ENCODE assay signal across 8 mouse cellular contexts in genomic region chr8:70696019-70696885, GRCm38 (mm10). TPM values are rescaled to one million over a fixed set of nuclear protein-coding genes. Genes with fewer than 3 reads are reported as not detected.
A peak's percentile ranks its signal among the peaks of the same experiment; 100 is the strongest.
DNase-seq lines count a peak whose midpoint lies in the region; ATAC-seq and TF ChIP-seq lines count a peak whose summit lies in the region.

No protein-coding gene starts in this region.

- H3K36me3 ChIP-seq in CH12.LX (replicated peaks in 1 of 2; ENCODE audit: control insufficient read depth in 1 of 2, insufficient read depth in 1 of 2, low read length in 1 of 2), result peaks cover 0 to 7% of the 10 kb centered on the region in 2 experiments
- no peaks in the 10 kb centered on the region for H3K36me3 ChIP-seq in limb, embryonic 11.5 days (ENCODE audit: control insufficient read depth, insufficient read depth, low read length)
- no peaks in the 10 kb centered on the region for H3K36me3 ChIP-seq in midbrain, embryonic 14.5 days (ENCODE audit: control insufficient read depth, insufficient read depth, low read length)
- H3K36me3 ChIP-seq in stomach, embryonic 15.5 days, result no peaks in the 10 kb centered on the region

- no peaks in the 10 kb centered on the region for H3K27me3 ChIP-seq in CH12.LX (replicated peaks)
- H3K27me3 ChIP-seq in limb, embryonic 11.5 days (ENCODE audit: control insufficient read depth, insufficient read depth, low read length), result no peaks in the 10 kb centered on the region
- H3K27me3 ChIP-seq in midbrain, embryonic 14.5 days (ENCODE audit: control insufficient read depth, insufficient read depth, low read length), result no peaks in the 10 kb centered on the region
- no peaks in the 10 kb centered on the region for H3K27me3 ChIP-seq in stomach, embryonic 15.5 days (replicated peaks)

- dilution Hi-C loops in CH12.LX (cut with MboI; ENCODE audit: extremely low pct_ligation_motif_present, extremely low pct_unique_long_range_greater_than_20kb, low sequenced_read_pairs), result no loop called here

- TF ChIP-seq CTCF in CH12.LX (conservative IDR thresholded peaks at IDR 0.05 in 1 of 2, IDR thresholded peaks at IDR 0.05 in 1 of 2; ENCODE audit: low read depth in 2 of 2, low read length in 2 of 2), result no peak

- H3K9ac ChIP-seq in CH12.LX (ENCODE audit: insufficient read depth, low read depth), result peak overlapping the region; percentile 83
- H3K9ac ChIP-seq in limb, embryonic 11.5 days (ENCODE audit: low read length), result peak overlapping the region; percentile 52
- 0 out of 2 replicates have a peak overlapping the region, but pooled peaks have one; percentile 43 for H3K9ac ChIP-seq in midbrain, embryonic 14.5 days (replicated peaks; ENCODE audit: low read length)
- H3K9ac ChIP-seq in stomach, embryonic 15.5 days, result no peak overlapping the region; the same call in 1 of the 2 replicates

- peak overlapping the region; percentile 79 for H3K4me2 ChIP-seq in CH12.LX (ENCODE audit: insufficient read depth, low read depth, poor library complexity, severe bottlenecking)
- peak overlapping the region; percentile 45 for H3K4me2 ChIP-seq in limb, embryonic 11.5 days (ENCODE audit: low read depth, severe bottlenecking)
- peak overlapping the region; percentile 53 for H3K4me2 ChIP-seq in midbrain, embryonic 14.5 days (ENCODE audit: low read length)
- peak overlapping the region; percentile 57 for H3K4me2 ChIP-seq in stomach, embryonic 15.5 days

- in situ Hi-C loops in CH12.LX (cut with MboI; ENCODE audit: low pct_ligation_motif_present, low pct_unique_long_range_greater_than_20kb, low sequenced_read_pairs), result no loop called here

- peak overlapping the region in 2 of 3 experiments; percentile 27 to 43 for H3K4me3 ChIP-seq in CH12.LX (replicated peaks in 1 of 3; ENCODE audit: low read depth in 2 of 3, low read length in 2 of 3, poor library complexity in 1 of 3)
- H3K4me3 ChIP-seq in limb, embryonic 11.5 days (ENCODE audit: low read depth, low read length), result no peak overlapping the region; the same call in 1 of the 2 replicates
- H3K4me3 ChIP-seq in midbrain, embryonic 14.5 days (replicated peaks; ENCODE audit: low read depth, low read length), result 0 out of 2 replicates have a peak overlapping the region, but pooled peaks have one; percentile 19
- H3K4me3 ChIP-seq in stomach, embryonic 15.5 days (replicated peaks), result peak overlapping the region; percentile 16

- ATAC-seq in erythroblast, adult 5-6 weeks (replicated peaks; ENCODE audit: low FRiP score, poor library complexity, severe bottlenecking), result peak; percentile 39
- peak; percentile 6; the same call in 1 of the 2 replicates for ATAC-seq in limb, embryonic 11.5 days (ENCODE audit: insufficient number of reproducible peaks, low FRiP score, low TSS enrichment, low read depth)
- ATAC-seq in midbrain, embryonic 14.5 days (ENCODE audit: low FRiP score, low TSS enrichment), result no peak
- ATAC-seq in stomach, embryonic 15.5 days (ENCODE audit: insufficient read depth, low FRiP score, low read depth), result peak; percentile 15; the same call in 1 of the 2 replicates

- 6% methylated on average over 31 of the region's 31 CpGs for WGBS in limb, embryonic 11.5 days
- WGBS in midbrain, embryonic 14.5 days, result 6% methylated on average over 31 of the region's 31 CpGs
- 3% methylated on average over 31 of the region's 31 CpGs for WGBS in stomach, embryonic 15.5 days

- peak; percentile 27; the same call in 1 of the 2 replicates for TF ChIP-seq POLR2A in CH12.LX (IDR thresholded peaks at IDR 0.05; ENCODE audit: low read depth, low read length)

- no peaks in the 10 kb centered on the region for H3K9me3 ChIP-seq in CH12.LX (replicated peaks; ENCODE audit: low read length)
- H3K9me3 ChIP-seq in limb, embryonic 11.5 days (ENCODE audit: control insufficient read depth, low read length), result no peaks in the 10 kb centered on the region
- no peaks in the 10 kb centered on the region for H3K9me3 ChIP-seq in midbrain, embryonic 14.5 days (ENCODE audit: control insufficient read depth, low read length)
- no peaks in the 10 kb centered on the region for H3K9me3 ChIP-seq in stomach, embryonic 15.5 days

- intact Hi-C loops in heart, postnatal 25 days (cut with DNase I), result no loop called here

- H3K27ac ChIP-seq in CH12.LX (ENCODE audit: insufficient read depth, low read depth), result peak overlapping the region; percentile 99
- peak overlapping the region; percentile 82 for H3K27ac ChIP-seq in limb, embryonic 11.5 days (replicated peaks; ENCODE audit: low read depth, low read length)
- H3K27ac ChIP-seq in midbrain, embryonic 14.5 days (replicated peaks; ENCODE audit: low read depth, low read length), result peak overlapping the region; percentile 49
- H3K27ac ChIP-seq in stomach, embryonic 15.5 days, result peak overlapping the region; percentile 96

- peak; percentile 88 for DNase-seq in CH12.LX (ENCODE audit: extremely low read depth)
- peak; percentile 88 for DNase-seq in adrenal gland, postnatal 25 days
- peak; percentile 45 for DNase-seq in heart, postnatal 25 days (ENCODE audit: low spot score)
- DNase-seq in limb, embryonic 11.5 days (ENCODE audit: low spot score), result peak; percentile 82
- peak; percentile 86 for DNase-seq in midbrain, embryonic 14.5 days
- DNase-seq in frontal cortex, postnatal 14 days (ENCODE audit: low spot score in 2 of 2), result no peak

- H3K4me1 ChIP-seq in CH12.LX (ENCODE audit: control insufficient read depth in 1 of 2, insufficient read depth in 2 of 2), result peaks cover 18 to 56% of the 10 kb centered on the region in 2 experiments
- peaks cover 49% of the 10 kb centered on the region for H3K4me1 ChIP-seq in limb, embryonic 11.5 days (ENCODE audit: control insufficient read depth, insufficient read depth, low read length)
- H3K4me1 ChIP-seq in midbrain, embryonic 14.5 days (ENCODE audit: control insufficient read depth, insufficient read depth, low read length), result peaks cover 35% of the 10 kb centered on the region
- peaks cover 50% of the 10 kb centered on the region for H3K4me1 ChIP-seq in stomach, embryonic 15.5 days

- TF ChIP-seq EP300 in CH12.LX (IDR thresholded peaks at IDR 0.05; ENCODE audit: low read length), result no peak

- no peak for TF ChIP-seq RAD21 in CH12.LX (IDR thresholded peaks at IDR 0.05; ENCODE audit: low read depth, low read length)

- H3K79me2 ChIP-seq in CH12.LX (replicated peaks; ENCODE audit: control insufficient read depth, extremely low read depth, insufficient read depth, poor library complexity, severe bottlenecking), result peaks cover 17% of the 10 kb centered on the region

RNA-seq across cellular contexts. Expression of gene Jund, which starts 2.5 kb away (rescaled TPM):
- total RNA-seq in CH12.LX (2012; rRNA removed) (279 and 287 TPM in 2 replicates), CH12.LX (2014; rRNA removed) (147 and 191 TPM in 2 replicates)
- polyA plus RNA-seq in CH12.LX (2012; ENCODE audit: insufficient read length, low read depth), result 255 and 283 TPM in 2 replicates
- total RNA-seq in adrenal gland, postnatal 25 days (2021), result 191 and 217 TPM in 2 replicates
- total RNA-seq in erythroblast, adult 5-6 weeks (2015; ENCODE audit: low replicate concordance), result 29.2 and 53.9 TPM in 2 replicates
- total RNA-seq in erythroblast, adult 5-6 weeks (2017; ENCODE audit: low replicate concordance), result 52.2 and 61.9 TPM in 2 replicates
- total RNA-seq in heart, postnatal 25 days (2021), result 100 to 1,000 TPM; 136 to 141 TPM
- 104 and 109 TPM in 2 replicates for polyA plus RNA-seq in limb, embryonic 11.5 days (2014; fragmentation: Nextera tagmentation; extraction: Ambion mirVana)
- 104 and 119 TPM in 2 replicates for polyA plus RNA-seq in midbrain, embryonic 14.5 days (2014; fragmentation: Nextera tagmentation; extraction: Ambion mirVana)
- polyA plus RNA-seq in stomach, embryonic 15.5 days (2015; fragmentation: Nextera tagmentation; extraction: Ambion mirVana), result 84.4 and 84.6 TPM in 2 replicates

RNA-seq across cellular contexts. Expression of gene Iqcn, which starts 7.0 kb away (rescaled TPM):
- not detected in 2 replicates for total RNA-seq in CH12.LX (2012; rRNA removed)
- total RNA-seq in CH12.LX (2014; rRNA removed), result not detected in 2 replicates
- 0.07 TPM in 1 of 2 replicates, not detected in the other for polyA plus RNA-seq in CH12.LX (2012; ENCODE audit: insufficient read length, low read depth)
- 0.15 and 0.19 TPM in 2 replicates for total RNA-seq in adrenal gland, postnatal 25 days (2021)
- total RNA-seq in erythroblast, adult 5-6 weeks (2015; ENCODE audit: low replicate concordance), result not detected in 2 replicates
- not detected in 2 replicates for total RNA-seq in erythroblast, adult 5-6 weeks (2017; ENCODE audit: low replicate concordance)
- not detected for total RNA-seq in heart, postnatal 25 days (2021)
- not detected in 2 replicates for polyA plus RNA-seq in limb, embryonic 11.5 days (2014; fragmentation: Nextera tagmentation; extraction: Ambion mirVana)
- polyA plus RNA-seq in midbrain, embryonic 14.5 days (2014; fragmentation: Nextera tagmentation; extraction: Ambion mirVana), result 0.05 TPM in 2 replicates
- 0.04 TPM in 1 of 2 replicates, not detected in the other for polyA plus RNA-seq in stomach, embryonic 15.5 days (2015; fragmentation: Nextera tagmentation; extraction: Ambion mirVana)

RNA-seq across cellular contexts. Expression of gene Gm3336, which starts 22.1 kb away (rescaled TPM):
- 0.25 and 0.34 TPM in 2 replicates for total RNA-seq in CH12.LX (2012; rRNA removed)
- 0.31 TPM in 1 of 2 replicates, not detected in the other for total RNA-seq in CH12.LX (2014; rRNA removed)
- 0.49 and 0.89 TPM in 2 replicates for polyA plus RNA-seq in CH12.LX (2012; ENCODE audit: insufficient read length, low read depth)
- not detected in 2 replicates for total RNA-seq in adrenal gland, postnatal 25 days (2021)
- total RNA-seq in erythroblast, adult 5-6 weeks (2015; ENCODE audit: low replicate concordance), result not detected in 2 replicates
- not detected in 2 replicates for total RNA-seq in erythroblast, adult 5-6 weeks (2017; ENCODE audit: low replicate concordance)
- total RNA-seq in heart, postnatal 25 days (2021), result not detected
- not detected in 2 replicates for polyA plus RNA-seq in limb, embryonic 11.5 days (2014; fragmentation: Nextera tagmentation; extraction: Ambion mirVana)
- not detected in 2 replicates for polyA plus RNA-seq in midbrain, embryonic 14.5 days (2014; fragmentation: Nextera tagmentation; extraction: Ambion mirVana)
- polyA plus RNA-seq in stomach, embryonic 15.5 days (2015; fragmentation: Nextera tagmentation; extraction: Ambion mirVana), result 1.1 and 1.9 TPM in 2 replicates

RNA-seq across cellular contexts. Expression of gene Lsm4, which starts 23.2 kb away (rescaled TPM):
- total RNA-seq in CH12.LX (2012; rRNA removed) (135 and 168 TPM in 2 replicates), CH12.LX (2014; rRNA removed) (134 and 143 TPM in 2 replicates)
- 240 and 256 TPM in 2 replicates for polyA plus RNA-seq in CH12.LX (2012; ENCODE audit: insufficient read length, low read depth)
- 66.1 and 86.8 TPM in 2 replicates for total RNA-seq in adrenal gland, postnatal 25 days (2021)
- 41.1 and 51.6 TPM in 2 replicates for total RNA-seq in erythroblast, adult 5-6 weeks (2015; ENCODE audit: low replicate concordance)
- 20.9 and 26.2 TPM in 2 replicates for total RNA-seq in erythroblast, adult 5-6 weeks (2017; ENCODE audit: low replicate concordance)
- 10 to 100 TPM; 60.6 to 62.9 TPM for total RNA-seq in heart, postnatal 25 days (2021)
- polyA plus RNA-seq in limb, embryonic 11.5 days (2014; fragmentation: Nextera tagmentation; extraction: Ambion mirVana), result 356 and 388 TPM in 2 replicates
- 175 and 201 TPM in 2 replicates for polyA plus RNA-seq in midbrain, embryonic 14.5 days (2014; fragmentation: Nextera tagmentation; extraction: Ambion mirVana)
- polyA plus RNA-seq in stomach, embryonic 15.5 days (2015; fragmentation: Nextera tagmentation; extraction: Ambion mirVana), result 271 and 297 TPM in 2 replicates

RNA-seq across cellular contexts. Expression of gene Pde4c, which starts 27.3 kb away (rescaled TPM):
- total RNA-seq in CH12.LX (2012; rRNA removed), result 3.8 and 4.7 TPM in 2 replicates
- total RNA-seq in CH12.LX (2014; rRNA removed), result 2.3 and 3.1 TPM in 2 replicates
- polyA plus RNA-seq in CH12.LX (2012; ENCODE audit: insufficient read length, low read depth), result 6.5 TPM in 2 replicates
- 0.55 and 1.3 TPM in 2 replicates for total RNA-seq in adrenal gland, postnatal 25 days (2021)
- total RNA-seq in erythroblast, adult 5-6 weeks (2015; ENCODE audit: low replicate concordance), result not detected in 2 replicates
- not detected in 2 replicates for total RNA-seq in erythroblast, adult 5-6 weeks (2017; ENCODE audit: low replicate concordance)
- total RNA-seq in heart, postnatal 25 days (2021), result 1 to 10 TPM; 2.5 to 3.7 TPM
- polyA plus RNA-seq in limb, embryonic 11.5 days (2014; fragmentation: Nextera tagmentation; extraction: Ambion mirVana), result 0.08 and 0.13 TPM in 2 replicates
- 0.24 TPM in 1 of 2 replicates, not detected in the other for polyA plus RNA-seq in midbrain, embryonic 14.5 days (2014; fragmentation: Nextera tagmentation; extraction: Ambion mirVana)
- 0.45 and 0.50 TPM in 2 replicates for polyA plus RNA-seq in stomach, embryonic 15.5 days (2015; fragmentation: Nextera tagmentation; extraction: Ambion mirVana)

Comparison
In these comparisons a context has a peak if more than half of its experiments do, and no peak if none do; other contexts are left out.
1. DNase-seq: peak in CH12.LX (single experiment), adrenal gland, postnatal 25 days (single experiment), heart, postnatal 25 days (single experiment), limb, embryonic 11.5 days (single experiment) and midbrain, embryonic 14.5 days (single experiment); none in frontal cortex, postnatal 14 days (0 of 2).
2. H3K27ac ChIP-seq: peak in every context shown above with its lines; median percentile 99 in CH12.LX; 96 in stomach, embryonic 15.5 days; 82 in limb, embryonic 11.5 days; 49 in midbrain, embryonic 14.5 days.
3. Peak in every context shown above with its lines, with median percentiles within 50 percentile points of each other: H3K4me2 ChIP-seq.